Mouse (Mus musculus): ENCODE results near the gene Hspbp1. TPM values are rescaled to one million over a fixed set of nuclear protein-coding genes. Genes with fewer than 3 reads are reported as not detected.

Gene Hspbp1
- polyA plus RNA-seq, 1 experiment from 2014 or later, result 112 TPM

DNA sequence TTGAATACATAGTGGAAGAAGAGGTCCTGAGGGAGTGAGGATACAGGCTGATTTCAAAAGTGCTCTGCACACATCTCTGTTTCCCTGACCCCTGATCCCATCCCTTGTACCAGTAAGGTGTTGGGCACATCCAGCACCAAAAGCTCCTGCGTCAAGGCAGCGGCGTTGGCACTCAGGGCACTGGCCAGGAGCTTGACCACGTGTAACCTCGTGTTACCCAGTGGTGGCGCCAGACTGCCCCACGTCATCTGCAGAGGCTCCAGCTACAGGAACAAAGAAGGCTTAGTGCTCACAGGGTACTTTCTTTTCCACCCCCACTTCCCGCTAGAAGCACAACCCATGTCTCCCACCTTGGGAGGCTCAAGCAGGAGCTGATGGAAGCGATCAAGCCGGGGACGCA, 43.7 kb downstream of the Hspbp1 start:
- H3K27ac ChIP-seq (ENCODE audit: low read depth, low read length), result no peak overlapping the region
- no peak for ATAC-seq (ENCODE audit: low FRiP score)
- H3K9me3 ChIP-seq (ENCODE audit: control insufficient read depth, low read length), result no peaks in the 10 kb centered on the region
- no peak overlapping the region for H3K9ac ChIP-seq (ENCODE audit: low read depth, low read length)
- H3K4me1 ChIP-seq (replicated peaks; ENCODE audit: control insufficient read depth, insufficient read depth, low read length), result no peaks in the 10 kb centered on the region
- H3K4me3 ChIP-seq (ENCODE audit: low read depth, low read length), result no peak overlapping the region
- H3K4me2 ChIP-seq (replicated peaks; ENCODE audit: low read depth, low read length), result no peak overlapping the region
- DNase-seq (ENCODE audit: low spot score), result no peak
- H3K27me3 ChIP-seq (ENCODE audit: control insufficient read depth, insufficient read depth, low read length), result no peaks in the 10 kb centered on the region
- WGBS, result 86% methylated on average over 11 of the region's 11 CpGs
- H3K36me3 ChIP-seq (ENCODE audit: control insufficient read depth, insufficient read depth, low read length), result peaks cover 11% of the 10 kb centered on the region; the same call in 1 of the 2 replicates

DNA sequence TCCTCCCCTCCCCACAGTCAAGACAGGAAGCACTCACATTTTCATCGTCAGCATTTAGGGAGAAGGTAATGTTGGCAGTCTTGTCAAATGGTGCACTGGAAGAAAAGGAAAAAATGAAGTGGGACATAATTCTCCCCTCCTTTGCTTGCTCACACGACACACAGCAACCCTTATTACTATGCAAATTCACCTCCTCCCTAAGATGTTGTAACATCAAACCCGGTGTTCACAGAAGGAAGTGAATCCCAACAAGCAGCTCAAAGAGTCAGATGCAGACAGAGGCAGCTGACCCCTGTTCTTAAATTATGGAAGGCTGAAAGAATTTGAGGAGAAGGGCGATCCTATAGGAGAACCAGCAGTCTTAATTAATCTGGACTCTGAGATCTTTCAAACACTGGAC, 48.7 kb downstream of the Hspbp1 start:
- DNase-seq (ENCODE audit: low spot score) (no peak), ATAC-seq (ENCODE audit: low FRiP score) (no peak)
- H3K27me3 ChIP-seq (ENCODE audit: control insufficient read depth, insufficient read depth, low read length), result no peaks in the 10 kb centered on the region
- H3K4me3 ChIP-seq (ENCODE audit: low read depth, low read length), result no peak overlapping the region
- H3K4me1 ChIP-seq (replicated peaks; ENCODE audit: control insufficient read depth, insufficient read depth, low read length), result no peaks in the 10 kb centered on the region
- H3K9me3 ChIP-seq (ENCODE audit: control insufficient read depth, low read length), result no peaks in the 10 kb centered on the region
- no peak overlapping the region for H3K4me2 ChIP-seq (replicated peaks; ENCODE audit: low read depth, low read length)
- peaks cover 20% of the 10 kb centered on the region for H3K36me3 ChIP-seq (ENCODE audit: control insufficient read depth, insufficient read depth, low read length)
- 90% methylated on average over 4 of the region's 4 CpGs for WGBS
- no peak overlapping the region for H3K27ac ChIP-seq (ENCODE audit: low read depth, low read length)
- no peak overlapping the region for H3K9ac ChIP-seq (ENCODE audit: low read depth, low read length)

DNA sequence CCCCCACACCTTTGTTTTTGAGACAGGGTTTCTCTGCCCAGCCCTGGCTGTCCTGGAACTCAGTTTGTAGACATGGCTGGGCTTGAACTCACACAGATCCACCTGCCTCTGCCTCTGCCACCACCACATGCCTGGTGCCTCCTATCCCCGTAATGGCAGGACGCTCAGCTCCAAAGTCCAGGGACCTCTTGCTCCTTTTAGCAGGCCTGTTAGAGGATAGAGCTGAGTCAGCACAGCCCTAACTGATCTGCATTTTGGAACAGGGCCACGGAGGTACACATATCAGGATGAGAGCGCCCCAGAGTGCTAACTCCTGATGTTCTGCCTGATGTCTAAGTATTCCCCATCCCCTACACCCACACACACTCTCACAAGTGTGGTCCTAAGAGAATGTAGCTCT, 53.8 kb downstream of the Hspbp1 start, which contains the start of gene Tmem86b:
TSS of gene Tmem86b (minus strand) at position 392 of the 400 bp plus-strand sequence.
- Histone ChIP-seq H3K27ac (ENCODE audit: low read depth, low read length) (no peak within 1 kb of the TSS), H3K9ac (ENCODE audit: low read depth, low read length) (no peak within 1 kb of the TSS), H3K9me3 (ENCODE audit: control insufficient read depth, low read length) (no peaks in the 10 kb centered on the region), H3K4me3 (ENCODE audit: low read depth, low read length) (no peak within 1 kb of the TSS), H3K4me1 (replicated peaks; ENCODE audit: control insufficient read depth, insufficient read depth, low read length) (no peaks in the 10 kb centered on the region), H3K4me2 (replicated peaks; ENCODE audit: low read depth, low read length) (no peak within 1 kb of the TSS), H3K36me3 (ENCODE audit: control insufficient read depth, insufficient read depth, low read length) (peaks cover 12% of the 10 kb centered on the region; the same call in 1 of the 2 replicates), H3K27me3 (ENCODE audit: control insufficient read depth, insufficient read depth, low read length) (no peaks in the 10 kb centered on the region)
- DNase-seq (ENCODE audit: low spot score), result no peak
- 86% methylated on average over 4 of the region's 4 CpGs for WGBS
- no peak for ATAC-seq (ENCODE audit: low FRiP score)

DNA sequence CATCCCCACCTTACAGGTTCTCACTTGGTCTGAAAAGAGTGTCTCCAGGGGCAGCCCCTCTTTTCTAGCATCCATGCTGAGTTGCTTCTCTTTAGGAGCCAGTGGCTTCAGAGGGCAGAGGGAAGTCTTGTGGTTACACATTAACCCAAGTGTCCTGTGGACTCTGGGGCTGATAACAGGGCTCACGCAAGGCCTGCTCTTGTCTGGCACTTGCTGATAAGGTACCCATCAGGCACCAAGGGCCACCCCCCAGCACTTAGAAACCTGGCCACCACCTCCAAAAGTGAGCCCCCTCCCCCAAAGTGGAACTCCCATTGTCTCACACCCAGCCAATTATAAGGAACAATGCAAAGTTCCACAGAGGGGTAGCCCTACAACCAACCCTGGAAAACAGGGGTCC, 54.7 kb downstream of the Hspbp1 start:
- ATAC-seq (ENCODE audit: low FRiP score) (no peak), DNase-seq (ENCODE audit: low spot score) (no peak)
- H3K27ac ChIP-seq (ENCODE audit: low read depth, low read length), result no peak overlapping the region
- H3K4me1 ChIP-seq (replicated peaks; ENCODE audit: control insufficient read depth, insufficient read depth, low read length), result no peaks in the 10 kb centered on the region
- WGBS, result 71% methylated on average over 1 of the region's 1 CpGs
- H3K4me2 ChIP-seq (replicated peaks; ENCODE audit: low read depth, low read length), result no peak overlapping the region
- H3K9ac ChIP-seq (ENCODE audit: low read depth, low read length), result no peak overlapping the region
- H3K27me3 ChIP-seq (ENCODE audit: control insufficient read depth, insufficient read depth, low read length), result no peaks in the 10 kb centered on the region
- H3K4me3 ChIP-seq (ENCODE audit: low read depth, low read length), result no peak overlapping the region
- no peaks in the 10 kb centered on the region for H3K9me3 ChIP-seq (ENCODE audit: control insufficient read depth, low read length)
- peaks cover 12% of the 10 kb centered on the region; the same call in 1 of the 2 replicates for H3K36me3 ChIP-seq (ENCODE audit: control insufficient read depth, insufficient read depth, low read length)

DNA sequence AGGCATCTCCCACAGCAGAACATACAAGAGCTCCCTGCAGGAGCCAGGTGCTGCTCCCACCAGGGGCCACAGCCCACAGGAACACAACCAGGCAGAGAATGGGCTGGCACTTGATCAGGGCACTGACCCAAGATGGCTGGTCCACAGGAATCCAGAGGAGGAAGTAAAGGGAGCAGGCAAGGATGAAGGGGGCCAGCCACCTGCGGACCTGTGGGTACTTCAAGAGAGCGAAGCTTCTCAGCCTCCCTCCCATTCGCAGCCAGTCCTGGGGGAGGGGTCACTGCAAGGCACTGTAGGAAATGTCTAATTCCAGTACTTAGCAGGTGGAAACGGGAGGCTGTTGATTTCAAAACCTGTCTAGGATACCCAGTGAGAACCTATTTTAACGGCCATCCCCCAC, 55.3 kb downstream of the Hspbp1 start:
- Histone ChIP-seq H3K4me2 (replicated peaks; ENCODE audit: low read depth, low read length) (no peak overlapping the region), H3K27ac (ENCODE audit: low read depth, low read length) (no peak overlapping the region), H3K4me1 (replicated peaks; ENCODE audit: control insufficient read depth, insufficient read depth, low read length) (no peaks in the 10 kb centered on the region), H3K36me3 (ENCODE audit: control insufficient read depth, insufficient read depth, low read length) (peaks cover 12% of the 10 kb centered on the region; the same call in 1 of the 2 replicates), H3K9me3 (ENCODE audit: control insufficient read depth, low read length) (no peaks in the 10 kb centered on the region), H3K27me3 (ENCODE audit: control insufficient read depth, insufficient read depth, low read length) (no peaks in the 10 kb centered on the region), H3K9ac (ENCODE audit: low read depth, low read length) (no peak overlapping the region), H3K4me3 (ENCODE audit: low read depth, low read length) (no peak overlapping the region)
- 90% methylated on average over 5 of the region's 5 CpGs for WGBS
- ATAC-seq (ENCODE audit: low FRiP score) (no peak), DNase-seq (ENCODE audit: low spot score) (no peak)

DNA sequence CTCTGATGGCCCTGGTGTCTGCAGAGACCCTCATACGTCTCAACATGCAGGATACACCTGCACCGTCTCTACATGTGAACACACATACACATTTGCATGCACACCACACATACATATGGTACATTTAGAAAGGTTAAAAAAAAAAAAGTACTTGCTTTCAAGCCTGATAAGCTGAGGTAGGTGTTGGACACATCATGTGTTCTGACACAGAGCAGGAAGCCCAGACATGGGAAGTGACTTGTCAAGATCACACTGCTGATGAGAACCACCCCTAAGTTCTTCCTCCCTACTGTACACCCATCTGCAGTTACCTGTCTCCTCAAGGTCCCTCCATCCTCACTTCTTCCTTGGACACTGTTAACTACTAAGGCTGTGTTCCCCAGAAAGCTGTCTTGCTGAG, 58.9 kb downstream of the Hspbp1 start:
- 94% methylated on average over 2 of the region's 2 CpGs for WGBS
- Histone ChIP-seq H3K4me3 (ENCODE audit: low read depth, low read length) (no peak overlapping the region), H3K36me3 (ENCODE audit: control insufficient read depth, insufficient read depth, low read length) (no peaks in the 10 kb centered on the region), H3K27me3 (ENCODE audit: control insufficient read depth, insufficient read depth, low read length) (no peaks in the 10 kb centered on the region), H3K27ac (ENCODE audit: low read depth, low read length) (no peak overlapping the region), H3K9me3 (ENCODE audit: control insufficient read depth, low read length) (no peaks in the 10 kb centered on the region), H3K4me1 (replicated peaks; ENCODE audit: control insufficient read depth, insufficient read depth, low read length) (no peaks in the 10 kb centered on the region), H3K4me2 (replicated peaks; ENCODE audit: low read depth, low read length) (no peak overlapping the region), H3K9ac (ENCODE audit: low read depth, low read length) (no peak overlapping the region)
- ATAC-seq (ENCODE audit: low FRiP score) (no peak), DNase-seq (ENCODE audit: low spot score) (no peak)

DNA sequence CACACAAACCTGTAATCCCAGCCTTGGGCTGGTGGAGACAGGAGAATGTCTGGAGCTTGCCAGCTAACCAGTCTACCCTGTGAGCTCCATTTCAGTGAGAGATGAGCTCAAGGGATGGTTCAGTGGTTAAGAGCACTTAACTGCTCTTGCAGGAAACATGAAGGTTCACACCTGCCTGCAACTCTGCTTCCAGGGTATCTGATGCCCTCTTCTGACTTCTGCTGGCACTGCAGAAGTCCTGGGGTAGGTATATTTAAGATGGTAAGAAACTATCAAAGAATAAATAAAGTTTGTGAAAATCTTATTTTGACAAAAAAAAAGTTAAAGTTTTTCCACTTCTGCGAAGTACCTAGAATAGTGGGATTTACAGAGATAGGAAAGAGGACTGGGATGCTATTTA, 60.5 kb downstream of the Hspbp1 start:
- 51% methylated on average over 1 of the region's 1 CpGs for WGBS
- Histone ChIP-seq H3K9ac (ENCODE audit: low read depth, low read length) (no peak overlapping the region), H3K27ac (ENCODE audit: low read depth, low read length) (no peak overlapping the region), H3K36me3 (ENCODE audit: control insufficient read depth, insufficient read depth, low read length) (no peaks in the 10 kb centered on the region), H3K4me2 (replicated peaks; ENCODE audit: low read depth, low read length) (no peak overlapping the region), H3K9me3 (ENCODE audit: control insufficient read depth, low read length) (no peaks in the 10 kb centered on the region), H3K27me3 (ENCODE audit: control insufficient read depth, insufficient read depth, low read length) (no peaks in the 10 kb centered on the region), H3K4me3 (ENCODE audit: low read depth, low read length) (no peak overlapping the region), H3K4me1 (replicated peaks; ENCODE audit: control insufficient read depth, insufficient read depth, low read length) (no peaks in the 10 kb centered on the region)
- ATAC-seq (ENCODE audit: low FRiP score), result no peak
- no peak for DNase-seq (ENCODE audit: low spot score)

DNA sequence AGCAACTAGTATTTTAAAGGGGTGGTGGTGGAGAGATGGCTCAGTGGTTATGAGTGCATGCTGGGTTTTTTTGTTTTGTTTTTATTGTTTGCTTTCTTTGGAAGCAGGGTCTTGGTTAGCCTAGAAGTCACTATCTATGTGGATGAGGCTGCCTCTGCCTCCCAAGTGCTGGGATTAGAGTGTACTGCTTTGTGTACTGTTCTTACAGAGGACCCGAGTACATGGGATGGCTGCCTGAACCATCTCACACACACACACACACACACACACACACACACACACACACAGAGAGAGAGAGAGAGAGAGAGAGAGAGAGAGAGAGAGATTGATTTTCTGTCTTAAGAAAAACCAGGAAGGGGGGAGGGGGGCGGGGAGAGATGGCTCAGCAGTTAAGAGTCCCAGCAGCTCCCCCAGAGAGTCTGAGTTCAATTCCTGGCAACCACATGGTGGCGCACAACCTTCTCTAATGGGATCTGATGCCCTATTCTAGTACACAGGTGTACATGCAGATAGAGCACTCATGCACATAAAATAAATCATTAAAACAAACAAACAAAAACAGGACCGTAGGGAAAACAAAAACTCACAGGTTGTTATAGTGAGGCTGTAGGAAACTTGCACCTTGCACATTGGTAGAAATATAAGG, 61.2 kb downstream of the Hspbp1 start:
- ATAC-seq (ENCODE audit: low FRiP score), result peak; percentile 73; the same call in 1 of the 2 replicates
- no peak overlapping the region for H3K9ac ChIP-seq (ENCODE audit: low read depth, low read length)
- H3K36me3 ChIP-seq (ENCODE audit: control insufficient read depth, insufficient read depth, low read length), result no peaks in the 10 kb centered on the region
- no peak overlapping the region for H3K27ac ChIP-seq (ENCODE audit: low read depth, low read length)
- H3K9me3 ChIP-seq (ENCODE audit: control insufficient read depth, low read length), result no peaks in the 10 kb centered on the region
- DNase-seq (ENCODE audit: low spot score), result peak; percentile 62
- no peak overlapping the region for H3K4me3 ChIP-seq (ENCODE audit: low read depth, low read length)
- H3K27me3 ChIP-seq (ENCODE audit: control insufficient read depth, insufficient read depth, low read length), result no peaks in the 10 kb centered on the region
- H3K4me2 ChIP-seq (replicated peaks; ENCODE audit: low read depth, low read length), result no peak overlapping the region
- WGBS, result 26% methylated on average over 4 of the region's 4 CpGs
- H3K4me1 ChIP-seq (replicated peaks; ENCODE audit: control insufficient read depth, insufficient read depth, low read length), result no peaks in the 10 kb centered on the region

DNA sequence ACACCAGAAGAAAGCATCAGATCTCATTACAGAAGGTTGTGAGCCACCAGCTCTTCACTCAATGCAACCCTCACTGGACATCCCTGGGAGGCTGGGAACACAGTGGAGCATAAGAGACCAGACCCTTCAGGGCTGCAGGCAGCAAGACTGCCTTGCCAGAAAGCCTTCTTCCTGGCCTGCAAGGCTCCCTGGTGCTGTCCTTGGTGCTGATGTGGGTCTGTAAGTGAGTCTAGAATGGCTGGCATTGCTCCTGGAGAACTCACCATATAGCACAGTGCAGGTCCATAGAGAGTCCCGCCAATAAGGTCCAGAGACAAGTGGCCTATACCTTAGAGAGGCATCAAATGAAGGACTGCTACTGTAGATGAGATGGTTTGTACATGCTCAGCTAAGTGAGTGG, 64.9 kb downstream of the Hspbp1 start:
- Histone ChIP-seq H3K4me3 (ENCODE audit: low read depth, low read length) (no peak overlapping the region), H3K4me2 (replicated peaks; ENCODE audit: low read depth, low read length) (no peak overlapping the region), H3K36me3 (ENCODE audit: control insufficient read depth, insufficient read depth, low read length) (no peaks in the 10 kb centered on the region), H3K4me1 (replicated peaks; ENCODE audit: control insufficient read depth, insufficient read depth, low read length) (no peaks in the 10 kb centered on the region), H3K9me3 (ENCODE audit: control insufficient read depth, low read length) (no peaks in the 10 kb centered on the region), H3K9ac (ENCODE audit: low read depth, low read length) (no peak overlapping the region), H3K27me3 (ENCODE audit: control insufficient read depth, insufficient read depth, low read length) (no peaks in the 10 kb centered on the region), H3K27ac (ENCODE audit: low read depth, low read length) (no peak overlapping the region)
- 33% methylated on average over 1 of the region's 1 CpGs for WGBS
- ATAC-seq (ENCODE audit: low FRiP score), result no peak
- DNase-seq (ENCODE audit: low spot score), result peak; percentile 52
